Mouse (Mus musculus) neural tube, embryonic 12.5 days (tissue): ENCODE measurements around the gene Bhlha15. TPM values are rescaled to one million over a fixed set of nuclear protein-coding genes. Genes with fewer than 3 reads are reported as not detected.

Experiments used
- ATAC-seq: fragments of 200-750 bp; cut with Nextera tagmentation; 2 replicates; pipeline ENCODE4 v1.8.0; 2017; ENCODE audit warnings: low read depth, mild to moderate bottlenecking, moderate TSS enrichment, moderate library complexity; ENCODE audit not compliant: low FRiP score
- H3K27ac ChIP-seq: fragments of 300-500 bp; sonication (generic); 2 replicates; pipeline ENCODE4 v1.5.1; 2016
- H3K27me3 ChIP-seq: fragments of 300-500 bp; sonication (generic); replicated peaks from 2 replicates; pipeline ENCODE4 v1.6.1; 2016; ENCODE audit warnings: mild to moderate bottlenecking
- H3K36me3 ChIP-seq: fragments of 300-500 bp; sonication (generic); 2 replicates; pipeline ENCODE4 v1.6.1; 2016; ENCODE audit warnings: mild to moderate bottlenecking
- H3K4me1 ChIP-seq: fragments of 300-500 bp; sonication (generic); 2 replicates; pipeline ENCODE4 v1.6.1; 2016
- H3K4me2 ChIP-seq: fragments of 300-500 bp; sonication (generic); replicated peaks from 2 replicates; pipeline ENCODE4 v1.6.1; 2016; ENCODE audit warnings: mild to moderate bottlenecking
- H3K4me3 ChIP-seq: fragments of 300-500 bp; sonication (generic); 2 replicates; pipeline ENCODE4 v1.5.1; 2016
- H3K9ac ChIP-seq: fragments of 300-500 bp; sonication (generic); 2 replicates; pipeline ENCODE4 v1.6.1; 2016; ENCODE audit warnings: mild to moderate bottlenecking
- H3K9me3 ChIP-seq: fragments of 300-500 bp; sonication (generic); 2 replicates; pipeline ENCODE4 v1.6.1; 2016; ENCODE audit warnings: mild to moderate bottlenecking
- WGBS: fragments of 180-500 bp; shearing (Covaris S2); methylation state at CpG from one replicate; pipeline ENCODE4 v1.1.7; 2016; 5-methylcytosine and 5-hydroxymethylcytosine counted together
- polyA plus RNA-seq: library from polyadenylated mRNA; unstranded; fragments of >200 nt; fragmentation: Nextera tagmentation; extraction: Ambion mirVana; gene quantifications from 2 replicates; pipeline ENCODE4 v1.2.1, GENCODE M21; 2016

Gene Bhlha15
- polyA plus RNA-seq, 1 experiment from 2014 or later: 0.23 TPM

DNA sequence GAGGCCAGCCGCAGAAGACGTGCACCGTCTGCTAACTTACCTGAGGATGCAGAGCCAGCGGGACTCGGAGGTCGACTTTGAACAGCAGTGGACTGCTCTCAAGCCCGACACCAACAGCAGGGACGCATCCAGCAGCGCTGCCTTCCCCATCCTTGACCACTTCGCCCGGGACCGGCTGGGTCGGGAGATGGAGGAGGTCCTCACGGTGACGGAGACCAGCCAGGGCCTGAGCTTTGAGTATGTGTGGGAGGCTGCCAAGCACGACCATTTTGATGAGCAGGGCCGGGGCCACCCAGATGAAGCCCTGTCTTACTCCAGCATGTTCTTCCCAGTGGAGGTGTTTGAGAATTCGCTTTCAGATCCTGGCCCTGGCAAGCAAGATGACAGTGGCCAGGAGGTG, 16.4 kb upstream of the Bhlha15 start:
- H3K27ac ChIP-seq: no peak overlapping the region
- H3K9ac ChIP-seq: no peak overlapping the region
- H3K9me3 ChIP-seq: no peaks in the 10 kb centered on the region
- H3K27me3 ChIP-seq: no peaks in the 10 kb centered on the region
- ATAC-seq: no peak
- H3K4me3 ChIP-seq: no peak overlapping the region
- H3K36me3 ChIP-seq: peaks cover 78% of the 10 kb centered on the region
- no peak overlapping the region for H3K4me2 ChIP-seq
- no peaks in the 10 kb centered on the region for H3K4me1 ChIP-seq
- 93% methylated on average over 18 of the region's 18 CpGs for WGBS

- 58% methylated on average over 6 of the region's 6 CpGs for WGBS
- no peak overlapping the region for H3K9ac ChIP-seq
- peaks cover 49% of the 10 kb centered on the region for H3K36me3 ChIP-seq
- no peak overlapping the region for H3K4me2 ChIP-seq
- no peaks in the 10 kb centered on the region for H3K4me1 ChIP-seq
- no peaks in the 10 kb centered on the region for H3K27me3 ChIP-seq
- H3K9me3 ChIP-seq: no peaks in the 10 kb centered on the region
- H3K4me3 ChIP-seq: no peak overlapping the region
- ATAC-seq: no peak
- no peak overlapping the region for H3K27ac ChIP-seq
Observed at GRCm38 (mm10) chr5:144178216-144178615, 11.9 kb upstream of the Bhlha15 start.

- Histone ChIP-seq H3K4me3 (no peak overlapping the region), H3K9ac (no peak overlapping the region), H3K9me3 (no peaks in the 10 kb centered on the region), H3K4me2 (no peak overlapping the region), H3K4me1 (0 out of 2 replicates have a peak, but pooled peaks cover 6% of the 10 kb centered on the region), H3K27me3 (no peaks in the 10 kb centered on the region), H3K36me3 (peaks cover 40% of the 10 kb centered on the region), H3K27ac (no peak overlapping the region)
- WGBS: 92% methylated on average over 7 of the region's 7 CpGs
- ATAC-seq: no peak
Observed at GRCm38 (mm10) chr5:144181249-144181648, 8.8 kb upstream of the Bhlha15 start.

DNA sequence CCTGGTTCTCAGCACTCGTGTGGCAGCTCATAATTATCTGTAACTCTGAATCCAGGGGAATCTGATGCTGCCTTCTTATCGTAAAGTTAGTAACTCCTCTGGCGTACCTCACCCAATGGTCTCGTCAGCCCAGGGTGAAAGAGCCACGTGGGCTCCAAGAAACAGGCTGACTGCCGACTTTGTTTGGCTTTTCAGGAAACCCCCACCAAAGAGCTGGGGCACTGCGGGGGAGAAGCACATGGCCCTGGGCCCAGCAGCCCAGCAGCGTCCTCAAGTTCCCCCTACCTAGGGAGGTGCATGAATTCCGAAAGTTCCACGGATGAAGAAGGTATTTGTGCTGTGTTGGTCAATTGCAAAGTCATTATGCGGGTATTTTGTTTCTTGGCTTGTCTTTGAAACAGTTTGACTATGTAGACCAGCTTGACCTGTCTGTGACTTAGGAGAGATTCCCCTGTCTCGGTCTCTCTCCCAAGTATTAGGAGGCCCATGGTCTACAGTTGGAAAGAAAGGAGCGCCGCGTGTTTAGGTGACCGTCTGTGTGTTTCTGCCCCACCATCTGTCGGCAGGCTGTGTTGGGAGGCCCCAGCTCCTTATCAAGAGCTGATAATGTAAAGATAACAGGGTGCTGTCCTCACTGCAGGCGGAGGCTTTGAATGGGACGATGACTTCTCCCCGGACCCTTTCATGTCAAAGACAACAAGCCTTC, 7.4 kb upstream of the Bhlha15 start:
- ATAC-seq: no peak
- Histone ChIP-seq H3K27ac (no peak overlapping the region), H3K36me3 (peaks cover 32% of the 10 kb centered on the region), H3K9ac (no peak overlapping the region), H3K27me3 (no peaks in the 10 kb centered on the region), H3K9me3 (no peaks in the 10 kb centered on the region), H3K4me2 (no peak overlapping the region), H3K4me1 (0 out of 2 replicates have a peak, but pooled peaks cover 6% of the 10 kb centered on the region), H3K4me3 (no peak overlapping the region)
- WGBS: 86% methylated on average over 20 of the region's 20 CpGs

- H3K9me3 ChIP-seq: no peaks in the 10 kb centered on the region
- no peak overlapping the region for H3K9ac ChIP-seq
- no peak overlapping the region for H3K27ac ChIP-seq
- peaks cover 28% of the 10 kb centered on the region for H3K36me3 ChIP-seq
- no peaks in the 10 kb centered on the region for H3K27me3 ChIP-seq
- 85% methylated on average over 8 of the region's 8 CpGs for WGBS
- H3K4me3 ChIP-seq: no peak overlapping the region
- no peak overlapping the region for H3K4me2 ChIP-seq
- ATAC-seq: no peak
- 0 out of 2 replicates have a peak, but pooled peaks cover 6% of the 10 kb centered on the region for H3K4me1 ChIP-seq
Observed at GRCm38 (mm10) chr5:144183248-144183559, 6.9 kb upstream of the Bhlha15 start.

GRCm38 (mm10) chr5:144183647-144184335, 6.3 kb upstream of the Bhlha15 start:
- H3K4me1 ChIP-seq: 0 out of 2 replicates have a peak, but pooled peaks cover 6% of the 10 kb centered on the region
- H3K9ac ChIP-seq: no peak overlapping the region
- ATAC-seq: no peak
- H3K4me2 ChIP-seq: no peak overlapping the region
- no peaks in the 10 kb centered on the region for H3K27me3 ChIP-seq
- H3K27ac ChIP-seq: no peak overlapping the region
- no peak overlapping the region for H3K4me3 ChIP-seq
- H3K36me3 ChIP-seq: peaks cover 30% of the 10 kb centered on the region
- WGBS: 78% methylated on average over 7 of the region's 7 CpGs
- no peaks in the 10 kb centered on the region for H3K9me3 ChIP-seq

GRCm38 (mm10) chr5:144184350-144185045, 5.6 kb upstream of the Bhlha15 start:
- no peak overlapping the region for H3K27ac ChIP-seq
- no peak for ATAC-seq
- 93% methylated on average over 21 of the region's 21 CpGs for WGBS

GRCm38 (mm10) chr5:144188422-144188821, 1.7 kb upstream of the Bhlha15 start:
- H3K4me3 ChIP-seq: no peak overlapping the region
- 84% methylated on average over 6 of the region's 6 CpGs for WGBS
- H3K9ac ChIP-seq: no peak overlapping the region
- no peak overlapping the region for H3K4me2 ChIP-seq
- no peak overlapping the region for H3K27ac ChIP-seq
- peaks cover 22% of the 10 kb centered on the region for H3K36me3 ChIP-seq
- H3K4me1 ChIP-seq: peaks cover 24% of the 10 kb centered on the region
- no peaks in the 10 kb centered on the region for H3K27me3 ChIP-seq
- H3K9me3 ChIP-seq: no peaks in the 10 kb centered on the region
- ATAC-seq: no peak

More at GRCm38 (mm10) chr5:144184350-144185045, 5.6 kb upstream of the Bhlha15 start:
- Histone ChIP-seq H3K9ac (no peak overlapping the region), H3K4me2 (no peak overlapping the region), H3K27me3 (no peaks in the 10 kb centered on the region), H3K36me3 (peaks cover 25% of the 10 kb centered on the region), H3K4me1 (0 out of 2 replicates have a peak, but pooled peaks cover 6% of the 10 kb centered on the region), H3K9me3 (no peaks in the 10 kb centered on the region), H3K4me3 (no peak overlapping the region)

DNA sequence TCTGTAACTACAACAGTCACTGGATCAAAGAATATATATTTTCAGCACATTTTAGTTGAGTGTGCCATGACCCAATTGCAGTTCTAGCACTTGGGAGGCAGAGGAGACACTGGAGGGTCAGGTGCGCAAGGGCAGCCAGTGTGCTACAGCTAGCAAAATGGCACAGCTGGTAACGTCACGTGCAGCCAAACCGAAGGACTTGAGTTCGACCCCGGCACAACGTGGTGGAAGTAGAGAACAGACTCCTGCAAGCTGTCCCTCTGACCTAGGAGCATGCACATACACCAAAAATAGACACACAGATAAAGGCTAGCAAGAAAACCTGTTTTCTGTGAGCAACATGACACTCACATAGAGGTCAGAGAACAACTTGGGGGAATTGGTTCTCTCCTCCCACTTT, 759 bp upstream of the Bhlha15 start:
- H3K9me3 ChIP-seq: no peaks in the 10 kb centered on the region
- no peak overlapping the region; the same call in 1 of the 2 replicates for H3K4me2 ChIP-seq
- peaks cover 19% of the 10 kb centered on the region for H3K4me1 ChIP-seq
- H3K27me3 ChIP-seq: no peaks in the 10 kb centered on the region
- ATAC-seq: no peak
- H3K36me3 ChIP-seq: peaks cover 21% of the 10 kb centered on the region
- H3K27ac ChIP-seq: no peak overlapping the region
- H3K9ac ChIP-seq: no peak overlapping the region
- 78% methylated on average over 7 of the region's 7 CpGs for WGBS
- no peak overlapping the region for H3K4me3 ChIP-seq

GRCm38 (mm10) chr5:144191026-144191425, 940 bp downstream of the Bhlha15 start:
- Histone ChIP-seq H3K27ac (no peak overlapping the region), H3K36me3 (peaks cover 4% of the 10 kb centered on the region), H3K9ac (no peak overlapping the region), H3K4me3 (no peak overlapping the region), H3K9me3 (no peaks in the 10 kb centered on the region), H3K4me1 (peaks cover 19% of the 10 kb centered on the region), H3K4me2 (no peak overlapping the region), H3K27me3 (no peaks in the 10 kb centered on the region)
- 39% methylated on average over 23 of the region's 23 CpGs for WGBS
- ATAC-seq: no peak

GRCm38 (mm10) chr5:144192673-144193072, 2.6 kb downstream of the Bhlha15 start:
- H3K36me3 ChIP-seq: 0 out of 2 replicates have a peak, but pooled peaks cover 3% of the 10 kb centered on the region
- H3K27me3 ChIP-seq: no peaks in the 10 kb centered on the region
- WGBS: 84% methylated on average over 6 of the region's 6 CpGs
- H3K9me3 ChIP-seq: no peaks in the 10 kb centered on the region
- no peak for ATAC-seq
- H3K27ac ChIP-seq: no peak overlapping the region
- H3K4me3 ChIP-seq: no peak overlapping the region
- no peak overlapping the region for H3K9ac ChIP-seq
- H3K4me1 ChIP-seq: peaks cover 19% of the 10 kb centered on the region
- no peak overlapping the region for H3K4me2 ChIP-seq

DNA sequence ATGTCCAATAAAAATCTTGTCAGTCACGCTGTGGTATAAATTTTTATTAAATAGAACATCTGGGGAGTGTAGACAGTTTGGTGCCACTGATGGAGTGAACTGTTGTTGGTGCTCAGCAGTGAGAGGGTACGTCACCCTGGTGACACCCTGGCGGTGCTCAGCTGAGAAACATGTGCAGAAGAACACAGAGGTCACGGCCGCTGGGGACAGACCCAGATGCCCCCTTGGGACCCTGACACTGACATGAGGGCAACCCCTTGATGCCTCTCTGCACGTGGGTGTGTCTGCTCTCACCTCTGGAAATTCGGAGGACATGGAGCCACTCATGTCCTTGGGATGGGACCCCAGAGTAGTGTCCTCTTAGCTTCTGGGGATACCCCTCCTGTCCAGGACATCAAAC, 4.3 kb downstream of the Bhlha15 start:
- Histone ChIP-seq H3K4me1 (peaks cover 19% of the 10 kb centered on the region), H3K36me3 (peaks cover 9% of the 10 kb centered on the region), H3K27ac (no peak overlapping the region), H3K4me3 (no peak overlapping the region), H3K9ac (no peak overlapping the region), H3K4me2 (no peak overlapping the region), H3K9me3 (no peaks in the 10 kb centered on the region), H3K27me3 (no peaks in the 10 kb centered on the region)
- ATAC-seq: no peak
- WGBS: 80% methylated on average over 7 of the region's 7 CpGs
